Mouse (Mus musculus): ENCODE results near the gene Gal3st3.
A peak's percentile ranks its signal among the peaks of the same experiment; 100 is the strongest.

GRCm38 (mm10) chr19:5294972-5295735 is 3.0 kb upstream of the Gal3st3 start, which contains the start of gene Sf3b2:
- peak; percentile 75 for TF ChIP-seq CTCF (IDR thresholded peaks at IDR 0.05; ENCODE audit: extremely low read depth, insufficient read depth, low read length)
- peak; percentile 90 for TF ChIP-seq POLR2A (IDR thresholded peaks at IDR 0.05; ENCODE audit: extremely low read depth, insufficient read depth, low read length)
